Mouse (Mus musculus) bone marrow macrophage, adult 2 months (primary cell): Measurements from ENCODE around the gene Lamb3. TPM values are rescaled to one million over a fixed set of nuclear protein-coding genes. Genes with fewer than 3 reads are reported as not detected.

ENCODE experiments used
- H3K27ac ChIP-seq: 2 replicates; pipeline ENCODE4 v1.5.1; 2012; ENCODE audit warnings: low read depth, low read length; ENCODE audit not compliant: insufficient read depth
- H3K4me1 ChIP-seq: 2 replicates; pipeline ENCODE4 v1.6.1; 2012; ENCODE audit warnings: low read length; ENCODE audit not compliant: control insufficient read depth, insufficient read depth
- H3K4me3 ChIP-seq: 2 replicates; pipeline ENCODE4 v1.5.1; 2012; ENCODE audit warnings: mild to moderate bottlenecking, low read length, moderate library complexity; ENCODE audit not compliant: insufficient read depth
- CTCF ChIP-seq: IDR thresholded peaks from 2 replicates; pipeline ENCODE4 v1.5.1; 2012; ENCODE audit warnings: low read depth, mild to moderate bottlenecking, low read length, moderate library complexity
- POLR2A ChIP-seq: IDR thresholded peaks from 2 replicates; pipeline ENCODE4 v1.6.1; 2012; ENCODE audit warnings: mild to moderate bottlenecking, low read depth, low read length, borderline replicate concordance
- polyA plus RNA-seq: library from polyadenylated mRNA; stranded (reverse); fragments of >200 nt; gene quantifications from 2 replicates; pipeline ENCODE4 v1.2.4, GENCODE M21; 2012; ENCODE audit not compliant: missing spikeins, insufficient read depth, insufficient read length

The Lamb3 gene
- polyA plus RNA-seq, 1 experiment = 0.50 TPM

DNA sequence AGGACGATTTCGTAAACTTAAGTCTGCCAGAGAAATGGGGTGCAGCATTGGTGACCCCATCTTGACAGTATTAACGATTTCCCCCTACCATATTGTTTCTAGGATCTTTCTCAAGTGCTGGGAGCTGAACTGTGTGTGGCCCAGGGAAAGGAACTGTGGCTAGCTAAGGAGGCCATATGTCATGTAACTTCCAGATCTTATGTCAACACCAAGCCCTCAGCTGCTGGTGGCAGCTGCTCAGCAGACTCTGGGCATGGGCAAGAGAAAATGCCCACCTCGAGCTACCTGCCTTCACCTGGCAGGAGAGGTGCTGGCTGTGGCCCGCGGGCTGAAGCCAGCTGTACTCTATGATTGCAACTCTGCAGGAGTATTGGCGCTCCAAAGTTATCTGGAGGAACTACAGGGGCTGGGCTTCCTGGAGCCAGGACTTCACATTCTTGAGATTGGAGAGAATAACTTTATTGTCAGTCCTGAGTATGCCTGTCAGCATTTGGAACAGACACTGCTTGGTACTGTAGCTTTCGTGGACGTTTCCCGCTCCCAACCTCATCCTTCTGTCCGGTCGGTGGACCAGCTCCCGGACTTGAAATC lies 33.3 kb upstream of the Lamb3 start:
- Histone ChIP-seq H3K4me1 (peaks cover 23% of the 10 kb centered on the region), H3K4me3 (peak overlapping the region; percentile 74), H3K27ac (0 out of 2 replicates have a peak overlapping the region, but pooled peaks have one; percentile 66)
- TF ChIP-seq POLR2A (no peak), CTCF (no peak)

DNA sequence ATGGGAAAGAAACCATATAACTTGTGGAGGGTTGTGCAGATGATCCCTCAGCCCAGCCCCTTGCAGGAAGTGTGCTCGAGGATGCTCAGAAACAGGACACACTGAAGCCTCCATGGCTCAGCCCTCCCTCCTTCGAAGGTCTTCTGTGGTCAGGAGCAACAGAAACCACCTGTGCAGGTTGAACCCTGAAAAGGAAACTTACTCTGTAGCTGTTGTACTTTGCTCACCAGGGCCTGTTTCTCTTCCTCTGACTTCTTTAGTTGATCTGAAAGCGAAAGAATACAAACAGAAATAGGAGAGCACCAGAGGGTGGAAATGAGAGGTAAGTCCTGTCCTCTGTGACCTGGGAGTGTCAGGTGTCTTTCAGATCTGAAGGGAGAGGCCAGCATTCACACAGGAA lies 26.4 kb upstream of the Lamb3 start:
- TF ChIP-seq CTCF (no peak), POLR2A (no peak)
- peaks cover 6% of the 10 kb centered on the region for H3K4me1 ChIP-seq
- H3K27ac ChIP-seq = no peak overlapping the region

GRCm38 (mm10) chr1:193188257-193188656 lies 19.2 kb upstream of the Lamb3 start:
- TF ChIP-seq POLR2A (no peak), CTCF (no peak)
- no peak overlapping the region for H3K4me3 ChIP-seq
- H3K27ac ChIP-seq = no peak overlapping the region
- H3K4me1 ChIP-seq = peaks cover 28% of the 10 kb centered on the region

More for the DNA sequence above, 26.4 kb upstream of the Lamb3 start:
- H3K4me3 ChIP-seq = no peak overlapping the region

- Histone ChIP-seq H3K27ac (no peak overlapping the region), H3K4me1 (peaks cover 23% of the 10 kb centered on the region), H3K4me3 (no peak overlapping the region)
- TF ChIP-seq POLR2A (no peak), CTCF (no peak)
Measured at GRCm38 (mm10) chr1:193189151-193189621, 18.3 kb upstream of the Lamb3 start.

- Histone ChIP-seq H3K27ac (no peak overlapping the region), H3K4me3 (no peak overlapping the region), H3K4me1 (peaks cover 23% of the 10 kb centered on the region)
- TF ChIP-seq CTCF (no peak), POLR2A (no peak)
Measured at GRCm38 (mm10) chr1:193189771-193190170, 17.7 kb upstream of the Lamb3 start.

DNA sequence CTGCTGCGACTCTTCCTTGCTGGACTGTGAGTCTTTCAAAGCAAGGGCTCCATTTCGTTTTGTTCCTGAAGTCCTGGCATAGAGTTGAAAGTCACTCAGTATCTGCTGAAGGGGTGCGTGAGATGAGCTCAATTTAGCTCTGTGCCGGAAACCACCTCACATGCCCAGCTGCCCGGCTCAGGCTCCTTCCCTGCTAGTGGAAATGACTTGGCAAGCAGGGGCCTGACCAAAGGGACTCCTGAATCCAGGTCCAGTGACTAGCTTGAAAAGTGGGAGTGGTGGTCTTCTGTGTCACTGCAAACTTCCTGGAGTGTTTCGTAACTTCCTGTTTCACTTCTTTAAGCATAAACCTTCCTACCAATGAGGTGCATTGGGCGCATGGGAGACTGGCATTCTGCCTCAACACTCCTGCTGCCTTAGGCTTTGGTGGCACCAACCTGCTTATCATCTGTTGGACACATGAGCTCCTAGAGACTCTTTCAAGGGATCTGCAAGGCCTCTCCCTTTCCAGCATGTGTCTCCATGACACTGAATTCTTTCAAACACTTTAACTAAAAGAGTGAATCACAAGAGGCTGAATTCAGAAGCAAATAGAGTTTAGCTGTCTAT lies 15.7 kb upstream of the Lamb3 start:
- TF ChIP-seq POLR2A (no peak), CTCF (no peak)
- peak overlapping the region; percentile 1; the same call in 1 of the 2 replicates for H3K4me3 ChIP-seq
- H3K27ac ChIP-seq = peak overlapping the region; percentile 91
- H3K4me1 ChIP-seq = peaks cover 28% of the 10 kb centered on the region

- Histone ChIP-seq H3K27ac (no peak overlapping the region), H3K4me1 (peaks cover 45% of the 10 kb centered on the region), H3K4me3 (no peak overlapping the region)
- TF ChIP-seq POLR2A (no peak), CTCF (no peak)
Measured at GRCm38 (mm10) chr1:193194416-193195140, 12.9 kb upstream of the Lamb3 start.

DNA sequence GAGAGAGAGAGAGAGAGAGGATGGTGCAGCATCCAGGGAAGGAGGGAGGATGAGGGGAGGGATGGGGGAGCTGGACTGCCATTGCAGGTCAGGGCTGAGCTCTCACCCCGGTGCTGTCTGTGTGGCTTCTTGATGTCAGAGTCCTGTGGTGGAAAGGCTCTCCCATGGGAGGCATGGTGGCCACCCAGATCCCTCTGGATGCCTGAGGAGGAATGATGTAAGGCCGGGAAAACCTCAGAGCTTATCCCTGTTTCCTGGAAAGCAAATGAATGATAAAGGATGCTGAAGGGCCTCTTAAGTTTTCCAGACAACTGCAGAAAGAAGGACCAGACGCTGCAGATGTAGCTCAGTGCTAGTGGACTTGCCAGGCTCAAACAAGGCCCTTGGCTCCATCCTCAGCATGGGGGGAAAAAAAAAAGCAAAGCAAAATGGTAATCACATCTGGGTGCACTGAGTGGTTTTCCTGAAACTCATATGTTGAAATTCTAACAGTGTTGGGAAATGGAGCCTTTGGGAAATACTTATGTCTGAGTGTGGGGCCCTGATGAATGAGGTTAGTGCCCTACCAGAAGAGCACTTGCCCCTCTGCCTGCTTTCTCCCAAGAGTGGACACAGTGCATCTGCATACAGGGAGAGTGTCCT lies 12.2 kb upstream of the Lamb3 start:
- peaks cover 44% of the 10 kb centered on the region for H3K4me1 ChIP-seq
- TF ChIP-seq POLR2A (no peak), CTCF (no peak)

DNA sequence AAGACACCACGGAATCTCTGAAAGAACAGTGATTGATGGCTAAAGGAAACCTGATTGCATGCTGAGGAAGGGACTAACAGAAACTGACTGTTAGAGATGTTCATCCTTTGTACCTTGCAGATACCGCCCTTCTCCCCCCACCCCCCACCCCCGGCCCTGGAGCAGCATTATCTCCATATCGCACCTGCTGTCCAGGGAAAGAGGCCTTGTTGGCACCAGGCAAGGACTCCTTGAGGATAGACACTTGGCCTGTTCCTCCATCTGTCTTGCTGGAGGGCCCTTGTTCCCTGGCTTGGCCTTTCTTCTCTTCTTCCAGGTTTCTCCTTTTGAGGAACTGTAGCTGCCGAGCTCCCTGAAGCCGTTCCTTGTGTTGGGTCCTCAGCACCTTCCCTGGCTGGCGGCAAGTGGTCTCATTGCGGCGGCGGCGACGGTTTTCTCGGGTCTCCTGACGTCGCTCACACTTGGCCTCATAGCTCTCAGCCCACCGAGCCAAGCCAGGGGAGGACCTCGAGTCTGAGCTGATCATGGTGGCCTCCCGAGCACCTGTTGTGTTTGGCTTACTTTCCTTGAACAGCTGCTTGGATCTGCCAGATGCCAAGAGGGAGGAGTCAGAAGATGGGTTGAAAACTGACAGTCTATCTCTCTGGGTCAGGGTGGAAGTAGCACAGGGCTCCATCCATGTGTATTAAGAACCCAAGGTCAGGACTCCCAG lies 9.8 kb upstream of the Lamb3 start:
- no peak overlapping the region for H3K27ac ChIP-seq
- no peak overlapping the region for H3K4me3 ChIP-seq
- peaks cover 36% of the 10 kb centered on the region for H3K4me1 ChIP-seq
- TF ChIP-seq CTCF = no peak
- no peak for TF ChIP-seq POLR2A

More for the DNA sequence above, 12.2 kb upstream of the Lamb3 start:
- H3K27ac ChIP-seq = no peak overlapping the region
- no peak overlapping the region for H3K4me3 ChIP-seq
